Mouse (Mus musculus) CD4-positive, CD25-positive, alpha-beta regulatory T cell, adult 2 months (primary cell): ENCODE results near the gene Xxylt1.

Experiments used
- DNase-seq: peaks from one replicate; pipeline ENCODE4 v3.0.0-alpha.2; 2012; ENCODE audit warnings: low read depth, low spot score

Xxylt1 gene

GRCm38 (mm10) chr16:30959692-30960091 is 121.5 kb downstream of the Xxylt1 start:
- no peak for DNase-seq

GRCm38 (mm10) chr16:30956141-30956540 is 125.1 kb downstream of the Xxylt1 start:
- DNase-seq: no peak

GRCm38 (mm10) chr16:30948636-30949035 is 132.6 kb downstream of the Xxylt1 start:
- DNase-seq: no peak

- peak; percentile 24 for DNase-seq
Measured at GRCm38 (mm10) chr16:30948216-30948615, 133.0 kb downstream of the Xxylt1 start.

- no peak for DNase-seq
Measured at GRCm38 (mm10) chr16:30944886-30945285, 136.3 kb downstream of the Xxylt1 start.

- no peak for DNase-seq
Measured at GRCm38 (mm10) chr16:30943919-30944318, 137.3 kb downstream of the Xxylt1 start.

GRCm38 (mm10) chr16:30940699-30941098 is 140.5 kb downstream of the Xxylt1 start:
- DNase-seq: peak; percentile 55

GRCm38 (mm10) chr16:30939903-30940302 is 141.3 kb downstream of the Xxylt1 start:
- no peak for DNase-seq

- DNase-seq: no peak
Measured at GRCm38 (mm10) chr16:30939210-30939609, 142.0 kb downstream of the Xxylt1 start.

- no peak for DNase-seq
Measured at GRCm38 (mm10) chr16:30938664-30939063, 142.6 kb downstream of the Xxylt1 start.

- no peak for DNase-seq
Measured at GRCm38 (mm10) chr16:30937665-30938064, 143.6 kb downstream of the Xxylt1 start.

GRCm38 (mm10) chr16:30936471-30936870 is 144.8 kb downstream of the Xxylt1 start:
- DNase-seq: no peak

GRCm38 (mm10) chr16:30936012-30936461 is 145.2 kb downstream of the Xxylt1 start:
- DNase-seq: no peak

- peak; percentile 14 for DNase-seq
Measured at GRCm38 (mm10) chr16:30934967-30935690, 146.1 kb downstream of the Xxylt1 start.

GRCm38 (mm10) chr16:30934205-30934780 is 146.9 kb downstream of the Xxylt1 start:
- DNase-seq: no peak

GRCm38 (mm10) chr16:30933366-30933765 is 147.9 kb downstream of the Xxylt1 start:
- DNase-seq: no peak

GRCm38 (mm10) chr16:30932791-30933190 is 148.4 kb downstream of the Xxylt1 start:
- no peak for DNase-seq

GRCm38 (mm10) chr16:30932196-30932595 is 149.0 kb downstream of the Xxylt1 start:
- no peak for DNase-seq

- no peak for DNase-seq
Measured at GRCm38 (mm10) chr16:30929165-30929564, 152.1 kb downstream of the Xxylt1 start.

GRCm38 (mm10) chr16:30928076-30928750 is 153.0 kb downstream of the Xxylt1 start:
- DNase-seq: no peak

- no peak for DNase-seq
Measured at GRCm38 (mm10) chr16:30925496-30925895, 155.7 kb downstream of the Xxylt1 start.

GRCm38 (mm10) chr16:30923899-30924298 is 157.3 kb downstream of the Xxylt1 start:
- no peak for DNase-seq

GRCm38 (mm10) chr16:30922548-30922947 is 158.7 kb downstream of the Xxylt1 start:
- no peak for DNase-seq
